Mouse (Mus musculus): ENCODE data around the gene Tmem88b.

GRCm38 (mm10) chr4:155807841-155808240 is 22.2 kb upstream of the Tmem88b start:
- TF ChIP-seq POLR2A (IDR thresholded peaks at IDR 0.05; ENCODE audit: extremely low read depth, insufficient read depth, low read length) (no peak), CTCF (IDR thresholded peaks at IDR 0.05; ENCODE audit: extremely low read depth, insufficient read depth, low read length) (no peak)

Data from cortical plate, adult 2 months (tissue).